Mouse (Mus musculus) adrenal gland, adult 2 months (tissue): ENCODE measurements at regions not wholly inside any gene's neighbourhood (a gene's known extent, or its start where the extent isn't known, plus 50 kb on each side); places are given as distances from the start of the nearest gene placed in this dataset.
"Not testable (repeated sequence)": the region's sequence is repeated elsewhere in the genome, so short reads cannot be mapped to it uniquely, and the experiment has no call there.

ENCODE experiments used
- DNase-seq: peaks from one replicate; pipeline ENCODE4 v3.0.0; 2021

- DNase-seq = no peak
Observed at GRCm38 (mm10) chr6:140816359-140816758, 87.3 kb downstream of the Gm11077 start.

GRCm38 (mm10) chr6:140816831-140817230 lies 87.7 kb downstream of the Gm11077 start:
- no peak for DNase-seq

DNA sequence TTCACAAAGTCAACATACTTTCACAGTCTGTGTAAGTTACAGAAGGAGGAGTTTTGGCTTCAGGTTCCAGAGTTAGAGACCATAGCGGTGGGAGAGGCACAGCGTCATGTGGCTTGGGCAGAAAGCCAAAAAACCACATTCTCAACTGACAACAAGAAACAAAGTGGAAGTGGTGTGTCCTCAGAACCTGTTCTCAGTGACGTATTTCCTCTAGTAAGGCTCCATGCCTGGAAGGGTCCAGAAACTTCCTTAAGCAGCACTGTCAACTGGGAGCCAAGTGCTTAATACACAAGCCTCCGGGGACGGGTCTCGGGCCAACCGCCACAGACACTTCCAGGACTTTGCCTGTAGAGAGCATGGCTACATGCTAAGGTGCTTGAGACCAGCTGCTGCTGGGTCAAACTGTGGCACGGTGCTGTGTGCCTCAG lies 90.4 kb downstream of the Gm11077 start:
- DNase-seq = peak; percentile 7

DNA sequence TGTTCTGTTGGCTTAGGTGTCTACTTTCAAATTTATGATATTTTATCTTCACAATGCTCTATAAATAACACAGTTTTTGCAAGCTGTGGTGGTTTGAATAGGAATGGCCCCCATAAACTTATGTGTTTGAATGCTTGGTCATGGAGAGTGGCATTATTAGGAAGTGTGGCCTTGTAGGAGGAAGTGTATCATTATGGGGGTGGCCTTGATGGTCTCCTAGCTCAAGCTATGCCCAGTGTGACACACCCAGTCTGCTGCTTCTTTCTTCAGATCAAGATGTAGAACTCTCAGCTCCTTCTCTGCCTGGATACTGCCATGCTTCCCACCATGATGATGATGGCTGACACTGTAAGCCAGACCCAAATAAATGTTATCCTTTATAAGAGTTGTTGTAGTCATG lies 97.4 kb downstream of the Gm11077 start:
- DNase-seq = no peak

DNA sequence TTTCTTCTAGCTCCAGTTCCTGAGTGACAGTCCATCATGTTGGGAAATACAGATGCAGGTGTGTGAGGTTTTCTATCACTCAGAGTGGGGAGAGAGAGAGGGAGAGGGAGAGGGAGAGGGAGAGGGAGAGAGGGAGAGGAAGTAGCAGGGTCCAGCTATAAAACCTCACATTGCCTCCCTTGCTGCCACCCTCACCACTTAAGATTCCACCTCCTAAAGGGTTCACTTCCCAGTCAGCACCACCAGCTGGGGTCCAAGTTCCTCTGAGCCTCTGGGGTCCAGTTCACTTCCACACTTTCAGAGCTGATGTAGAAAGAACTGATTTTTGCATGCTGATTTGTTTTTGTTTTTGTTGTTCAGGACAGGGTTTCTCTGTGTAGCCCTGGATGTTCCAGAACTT lies 98.6 kb downstream of the Gm11077 start:
- no peak for DNase-seq

GRCm38 (mm10) chr6:140843292-140843991 lies 114.4 kb downstream of the Gm11077 start:
- no peak for DNase-seq

- DNase-seq = peak; percentile 20
Observed at GRCm38 (mm10) chr6:140847165-140847564, 118.1 kb downstream of the Gm11077 start.

GRCm38 (mm10) chr6:140852420-140852819 lies 123.3 kb downstream of the Gm11077 start:
- no peak for DNase-seq

DNA sequence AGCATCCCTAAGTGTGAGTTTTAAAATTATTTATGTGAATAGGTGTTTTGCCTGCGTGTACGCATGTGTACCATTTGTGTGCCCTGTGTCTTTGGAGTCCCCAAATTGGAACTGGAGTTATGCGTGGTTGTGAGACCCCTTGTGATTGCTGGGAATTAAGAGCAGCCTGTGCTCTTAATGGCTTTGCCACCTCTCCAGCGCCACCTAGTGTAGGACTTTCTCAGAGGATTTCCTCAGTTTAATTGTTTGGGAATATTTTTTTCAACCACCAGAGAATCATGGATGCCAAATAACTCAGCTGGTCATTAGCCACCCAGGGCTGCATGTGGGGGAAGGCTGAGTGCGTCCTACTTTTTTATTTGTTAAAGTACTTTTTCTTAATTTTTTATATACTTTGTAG lies 124.4 kb downstream of the Gm11077 start:
- peak; percentile 38 for DNase-seq

GRCm38 (mm10) chr6:140854691-140855090 lies 125.6 kb downstream of the Gm11077 start:
- no peak for DNase-seq

DNA sequence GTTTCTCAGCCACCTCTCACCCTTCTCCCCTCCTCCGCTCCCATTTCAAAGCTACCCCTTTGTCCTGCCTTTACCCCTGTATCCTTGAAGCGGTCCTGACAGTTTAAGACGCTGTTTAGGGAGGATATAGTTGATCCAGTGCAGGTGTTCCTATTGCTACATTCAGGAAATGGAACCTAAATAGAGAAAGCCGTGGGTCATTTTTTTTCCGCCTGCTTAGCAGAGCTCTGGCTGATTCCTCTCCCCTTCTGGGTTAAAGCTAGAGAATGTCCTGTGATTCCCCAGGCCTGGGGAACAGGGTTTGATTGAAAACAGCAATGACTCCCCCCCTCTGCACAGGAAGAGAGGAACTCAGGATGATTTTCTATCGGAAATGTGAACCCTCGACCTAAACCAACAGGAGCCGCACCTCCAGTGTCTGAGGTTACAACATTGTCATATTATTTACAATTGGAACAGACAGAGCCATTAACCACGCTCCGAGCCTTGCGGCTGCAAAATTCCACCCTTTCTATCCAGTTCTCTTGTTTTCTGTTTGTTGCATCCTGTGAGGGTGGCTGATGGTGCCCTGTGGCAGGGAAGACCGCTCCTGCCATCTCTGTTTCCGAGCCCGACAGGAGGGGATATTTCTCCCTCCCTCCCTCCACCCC lies 127.5 kb downstream of the Gm11077 start:
- no peak for DNase-seq

DNA sequence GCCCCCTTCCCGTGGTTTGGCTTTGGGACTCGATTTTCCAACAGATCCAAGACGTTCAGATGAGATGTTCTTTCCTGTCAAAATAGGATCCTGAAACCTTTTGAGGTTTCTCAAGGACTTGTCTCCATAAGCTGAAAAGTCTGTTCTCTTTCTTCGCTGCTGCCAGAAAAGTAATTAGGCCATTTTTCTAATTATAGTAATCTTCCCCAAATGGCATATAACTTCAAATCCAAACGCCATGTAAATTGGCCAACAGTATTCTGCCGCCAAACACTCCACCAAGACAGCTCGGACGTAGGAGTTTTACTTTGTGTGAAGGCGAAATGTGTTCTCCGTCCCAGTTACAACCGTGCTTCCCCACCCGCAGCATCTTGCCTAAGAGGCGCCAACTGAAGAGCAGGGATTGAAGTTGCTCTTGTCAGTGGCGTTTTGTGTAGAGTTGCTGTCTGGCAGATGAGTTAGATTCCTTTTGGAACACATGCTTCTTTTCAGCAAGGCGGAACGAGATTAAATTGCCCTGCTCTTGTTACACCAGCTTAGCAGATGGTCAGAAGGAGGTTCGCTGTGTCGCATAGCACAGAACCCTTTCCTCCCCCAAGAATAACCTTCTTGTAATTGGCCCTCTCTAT lies 128.1 kb downstream of the Gm11077 start:
- no peak for DNase-seq

GRCm38 (mm10) chr6:140869523-140869922 lies 140.4 kb downstream of the Gm11077 start:
- not testable (repeated sequence) for DNase-seq

- DNase-seq = no peak
Observed at GRCm38 (mm10) chr6:140874831-140875230, 145.7 kb downstream of the Gm11077 start.

DNA sequence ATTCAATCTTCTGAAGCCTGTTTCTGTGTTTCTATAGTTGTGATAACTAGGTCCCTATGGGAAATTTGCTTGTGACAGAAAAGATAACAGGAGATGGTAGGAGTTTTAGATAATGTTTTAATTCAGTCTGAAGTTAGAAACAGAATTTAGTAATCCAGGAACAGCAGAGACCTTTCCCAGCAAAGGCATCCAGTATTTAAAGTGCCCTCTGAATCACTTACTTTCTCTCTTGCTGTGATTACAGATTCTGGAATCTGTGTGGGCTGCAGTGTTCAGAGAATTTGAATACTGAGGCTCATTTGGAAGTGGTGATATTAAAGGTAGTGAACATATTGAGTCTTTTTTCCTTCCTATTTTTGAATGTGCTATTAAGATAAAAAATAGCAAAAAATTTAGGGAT lies 154.6 kb downstream of the Gm11077 start:
- DNase-seq = no peak

DNA sequence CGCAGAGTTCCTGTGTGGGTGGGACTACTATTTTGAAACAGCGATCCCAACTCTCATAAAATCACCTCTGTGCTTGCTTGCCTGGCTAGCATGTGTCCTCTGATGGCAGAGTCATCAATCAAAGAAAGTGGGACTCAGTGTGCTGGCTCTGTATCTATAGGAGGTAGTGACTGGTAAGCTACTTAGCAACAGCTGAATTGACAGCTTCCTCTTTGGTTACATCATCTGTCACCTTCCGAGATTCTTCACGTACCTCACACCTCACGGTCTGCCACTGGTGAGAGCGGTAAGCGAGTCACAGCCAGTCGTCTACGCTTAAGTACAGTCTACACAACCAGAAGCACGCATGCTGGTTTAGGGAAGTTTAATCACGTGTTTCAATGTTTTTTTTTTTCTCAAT lies 159.5 kb downstream of the Gm11077 start:
- DNase-seq = no peak

DNA sequence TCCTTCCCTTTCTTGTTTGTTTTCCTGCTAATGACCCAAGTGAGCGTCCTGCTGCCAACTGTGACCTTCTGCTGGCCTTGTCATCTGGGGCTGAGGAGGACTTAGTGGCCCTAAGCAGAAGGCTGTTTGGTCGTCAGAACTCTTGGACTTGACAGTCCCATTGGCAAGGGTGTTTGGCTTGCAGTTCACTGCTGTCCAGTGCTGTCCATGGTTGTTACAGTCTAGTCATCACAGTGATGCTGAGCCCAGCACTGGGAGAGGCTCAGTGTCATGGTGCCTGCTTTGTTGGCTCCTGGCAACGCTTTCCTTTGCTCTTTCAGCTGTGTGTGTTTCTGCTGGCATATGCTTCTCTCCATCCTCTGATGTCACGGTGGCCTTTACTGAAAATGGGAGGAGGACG lies 161.0 kb downstream of the Gm11077 start:
- no peak for DNase-seq

DNA sequence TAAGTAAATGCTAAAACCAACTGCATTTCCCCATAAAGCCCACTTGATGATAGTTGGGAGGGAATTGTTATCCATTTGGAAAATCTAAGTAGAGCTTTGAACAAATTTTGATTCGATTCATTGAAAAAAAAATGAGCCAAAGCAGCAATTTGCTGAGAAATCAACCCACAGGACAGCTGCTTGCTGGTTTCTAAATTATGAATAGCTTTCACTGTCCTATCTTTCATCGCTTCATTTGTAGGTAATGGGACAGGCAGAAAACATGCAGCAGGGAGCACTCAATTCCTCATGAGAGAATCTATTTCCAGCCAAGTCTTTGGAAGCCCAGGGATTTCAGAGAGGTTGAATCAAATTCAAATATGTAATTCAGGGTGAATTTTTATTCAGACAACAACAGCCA lies 161.5 kb downstream of the Gm11077 start:
- DNase-seq = no peak

GRCm38 (mm10) chr6:140894467-140894866 lies 165.4 kb downstream of the Gm11077 start:
- peak; percentile 17 for DNase-seq

- DNase-seq = peak; percentile 6
Observed at GRCm38 (mm10) chr6:140895441-140895840, 166.4 kb downstream of the Gm11077 start.

- no peak for DNase-seq
Observed at GRCm38 (mm10) chr6:140897111-140897510, 168.0 kb downstream of the Gm11077 start.

- DNase-seq = peak; percentile 26
Observed at GRCm38 (mm10) chr6:140924319-140924981, 195.4 kb downstream of the Gm11077 start.

- no peak for DNase-seq
Observed at GRCm38 (mm10) chr6:140927616-140928015, 198.5 kb downstream of the Gm11077 start.
